ENCODE assay signal across 8 mouse cellular contexts in the genomic region with DNA sequence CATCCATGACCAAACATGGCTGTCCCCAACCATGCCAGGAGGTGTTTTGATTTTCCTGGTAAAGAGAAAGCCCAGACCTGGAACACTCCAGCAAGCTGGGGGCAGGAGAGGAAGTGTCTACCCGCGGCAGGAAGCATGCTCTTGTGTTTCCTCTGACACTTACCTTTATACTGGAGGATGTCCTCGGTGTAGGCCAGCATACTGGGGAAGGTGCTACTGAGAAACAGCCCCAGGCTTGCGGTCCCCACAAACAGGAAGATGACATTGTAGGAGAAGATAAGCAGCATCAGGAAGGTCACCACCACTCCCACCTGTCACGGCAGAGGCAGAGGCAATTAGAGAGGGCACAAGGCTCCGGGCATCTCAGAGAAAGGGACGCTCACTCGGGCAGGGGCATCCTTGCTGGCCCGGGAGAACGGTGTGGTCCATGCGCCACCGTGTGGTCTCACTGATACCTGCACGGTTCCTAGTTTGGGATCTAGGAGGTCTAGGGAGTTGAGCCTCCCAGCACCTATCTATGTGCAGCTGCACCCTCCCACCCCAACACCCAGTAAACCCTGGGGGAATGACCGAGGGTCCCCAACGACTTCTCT. TPM values are rescaled to one million over a fixed set of nuclear protein-coding genes. Genes with fewer than 3 reads are reported as not detected.
DNase-seq lines count a peak whose midpoint lies in the region; ATAC-seq and TF ChIP-seq lines count a peak whose summit lies in the region.

No protein-coding gene starts in this region.

- TF ChIP-seq CTCF in MEL (IDR thresholded peaks at IDR 0.05 in 2 of 3, conservative IDR thresholded peaks at IDR 0.05 in 1 of 3; ENCODE audit: control insufficient read depth in 1 of 3, insufficient read depth in 1 of 3, low read depth in 2 of 3, low read length in 3 of 3, poor library complexity in 1 of 3, severe bottlenecking in 1 of 3): peak; percentile 58 to 87 (median 85)

- H3K27ac ChIP-seq in MEL (ENCODE audit: control insufficient read depth, low read depth, low read length): no peak overlapping the region
- no peak overlapping the region for H3K27ac ChIP-seq in forebrain, embryonic 13.5 days
- no peak overlapping the region for H3K27ac ChIP-seq in hindbrain, embryonic 13.5 days

- TF ChIP-seq EP300 in MEL (IDR thresholded peaks at IDR 0.05; ENCODE audit: low read depth in 1 of 2, low read length in 2 of 2): no peak

- no peak overlapping the region for H3K4me3 ChIP-seq in MEL (ENCODE audit: control insufficient read depth in 1 of 2, insufficient read depth in 1 of 2, low read depth in 2 of 2, low read length in 2 of 2)
- no peak overlapping the region for H3K4me3 ChIP-seq in forebrain, embryonic 13.5 days
- H3K4me3 ChIP-seq in hindbrain, embryonic 13.5 days: no peak overlapping the region

- H3K4me1 ChIP-seq in MEL (ENCODE audit: control insufficient read depth in 1 of 2, insufficient read depth in 2 of 2, low read length in 2 of 2): no peaks in the 10 kb centered on the region
- no peaks in the 10 kb centered on the region for H3K4me1 ChIP-seq in forebrain, embryonic 13.5 days
- H3K4me1 ChIP-seq in hindbrain, embryonic 13.5 days (replicated peaks): peaks cover 4% of the 10 kb centered on the region; the same call in 1 of the 2 replicates

- TF ChIP-seq RAD21 in MEL (IDR thresholded peaks at IDR 0.05; ENCODE audit: low read depth, low read length): peak; percentile 79

- DNase-seq in MEL (ENCODE audit: low read depth, low spot score): peak; percentile 62
- peak; percentile 39 for DNase-seq in c-Kit-positive CD71-negative TER-119-negative erythroid progenitor cells, embryonic 14.5 days (ENCODE audit: low read depth)
- peak; percentile 56 to 73 for DNase-seq in layer of hippocampus, postnatal 25 days (ENCODE audit: extremely low spot score in 1 of 2, low spot score in 1 of 2)
- DNase-seq in lung, postnatal 4 days: peak; percentile 68 to 80
- peak; percentile 45 for DNase-seq in right cerebral cortex, adult 18-20 months
- DNase-seq in urinary bladder, postnatal 14 days (ENCODE audit: low spot score): peak; percentile 66

- no peak overlapping the region for H3K4me2 ChIP-seq in forebrain, embryonic 13.5 days
- H3K4me2 ChIP-seq in hindbrain, embryonic 13.5 days: peak overlapping the region; percentile 21; the same call in 1 of the 2 replicates

- no peaks in the 10 kb centered on the region for H3K36me3 ChIP-seq in MEL (ENCODE audit: control insufficient read depth in 1 of 2, insufficient read depth in 2 of 2, low read length in 2 of 2)
- H3K36me3 ChIP-seq in forebrain, embryonic 13.5 days (ENCODE audit: poor library complexity, severe bottlenecking): no peaks in the 10 kb centered on the region
- H3K36me3 ChIP-seq in hindbrain, embryonic 13.5 days: no peaks in the 10 kb centered on the region

- 25% methylated on average over 15 of the region's 15 CpGs for WGBS in forebrain, embryonic 13.5 days
- WGBS in hindbrain, embryonic 13.5 days: 27% methylated on average over 15 of the region's 15 CpGs

- no peak for TF ChIP-seq POLR2A in MEL (IDR thresholded peaks at IDR 0.05; ENCODE audit: control insufficient read depth in 1 of 2, insufficient read depth in 1 of 2, low read depth in 1 of 2, low read length in 2 of 2, poor library complexity in 1 of 2)

- H3K27me3 ChIP-seq in MEL (ENCODE audit: control insufficient read depth in 1 of 2, insufficient read depth in 2 of 2, low read length in 2 of 2): no peaks in the 10 kb centered on the region
- H3K27me3 ChIP-seq in forebrain, embryonic 13.5 days: no peaks in the 10 kb centered on the region
- no peaks in the 10 kb centered on the region for H3K27me3 ChIP-seq in hindbrain, embryonic 13.5 days

- H3K9me3 ChIP-seq in MEL (replicated peaks; ENCODE audit: insufficient read depth, low read length): no peaks in the 10 kb centered on the region
- H3K9me3 ChIP-seq in forebrain, embryonic 13.5 days (replicated peaks): no peaks in the 10 kb centered on the region
- no peaks in the 10 kb centered on the region for H3K9me3 ChIP-seq in hindbrain, embryonic 13.5 days

- H3K79me2 ChIP-seq in MEL (ENCODE audit: control insufficient read depth, insufficient read depth, low read length, poor library complexity): no peaks in the 10 kb centered on the region

- peak; percentile 68; the same call in 1 of the 2 replicates for ATAC-seq in forebrain, embryonic 13.5 days
- ATAC-seq in hindbrain, embryonic 13.5 days (ENCODE audit: low FRiP score): peak; percentile 46; the same call in 1 of the 2 replicates

- H3K9ac ChIP-seq in MEL (ENCODE audit: control insufficient read depth, low read depth, low read length, poor library complexity, severe bottlenecking): no peak overlapping the region
- no peak overlapping the region for H3K9ac ChIP-seq in forebrain, embryonic 13.5 days
- H3K9ac ChIP-seq in hindbrain, embryonic 13.5 days: no peak overlapping the region

TF ChIP-seq in MEL, 35 proteins besides CTCF, POLR2A, EP300 and RAD21:
- peak; percentile 42; the same call in 1 of the 2 replicates for TF ChIP-seq MAZ (IDR thresholded peaks at IDR 0.05; ENCODE audit: low read depth, low read length)
- no peak for TF ChIP-seq NELFE (IDR thresholded peaks at IDR 0.05; ENCODE audit: low read depth, low read length)
- peak; percentile 49; the same call in 1 of the 2 replicates for TF ChIP-seq ZNF384 (IDR thresholded peaks at IDR 0.05; ENCODE audit: low read depth, low read length)
- no peak for TF ChIP-seq KAT2A (conservative IDR thresholded peaks at IDR 0.05; ENCODE audit: low read depth, low read length)
- TF ChIP-seq RCOR1 (IDR thresholded peaks at IDR 0.05; ENCODE audit: low read depth, low read length): no peak
- no peak for TF ChIP-seq TCF12 (IDR thresholded peaks at IDR 0.05; ENCODE audit: low read depth, low read length)
- no peak for TF ChIP-seq MYC (IDR thresholded peaks at IDR 0.05; ENCODE audit: low read depth, low read length)
- no peak for TF ChIP-seq MAX (IDR thresholded peaks at IDR 0.05; ENCODE audit: low read length)
- no peak for TF ChIP-seq POLR2AphosphoS5 (IDR thresholded peaks at IDR 0.05; ENCODE audit: borderline replicate concordance, low read depth, low read length)
- TF ChIP-seq CHD2 (IDR thresholded peaks at IDR 0.05; ENCODE audit: low read length): no peak
- no peak for TF ChIP-seq JUND (IDR thresholded peaks at IDR 0.05; ENCODE audit: low read depth, low read length)
- TF ChIP-seq HCFC1 (IDR thresholded peaks at IDR 0.05; ENCODE audit: low read depth, low read length): no peak
- no peak for TF ChIP-seq ELF1 (IDR thresholded peaks at IDR 0.05; ENCODE audit: low read depth, low read length)
- peak; percentile 77 for TF ChIP-seq ZC3H11A (IDR thresholded peaks at IDR 0.05; ENCODE audit: low read depth, low read length)
- TF ChIP-seq MYB (IDR thresholded peaks at IDR 0.05; ENCODE audit: low read depth, low read length): no peak
- TF ChIP-seq MXI1 (IDR thresholded peaks at IDR 0.05; ENCODE audit: low read depth, low read length): no peak
- TF ChIP-seq USF1 (IDR thresholded peaks at IDR 0.05; ENCODE audit: low read depth, low read length): no peak
- TF ChIP-seq POLR2AphosphoS2 (IDR thresholded peaks at IDR 0.05; ENCODE audit: low read length): no peak
- no peak for TF ChIP-seq ZMIZ1 (IDR thresholded peaks at IDR 0.05; ENCODE audit: low read depth, low read length)
- TF ChIP-seq SIN3A (IDR thresholded peaks at IDR 0.05; ENCODE audit: low read length): peak; percentile 28; the same call in 1 of the 2 replicates
- TF ChIP-seq SMC3 (IDR thresholded peaks at IDR 0.05; ENCODE audit: low read depth, low read length): peak; percentile 92
- TF ChIP-seq GATA1 (IDR thresholded peaks at IDR 0.05; ENCODE audit: low read depth, low read length): no peak
- TF ChIP-seq BHLHE40 (IDR thresholded peaks at IDR 0.05; ENCODE audit: borderline replicate concordance, low read depth, low read length): no peak
- no peak for TF ChIP-seq MAFK (IDR thresholded peaks at IDR 0.05; ENCODE audit: borderline replicate concordance, low read depth, low read length)
- no peak for TF ChIP-seq ETS1 (IDR thresholded peaks at IDR 0.05; ENCODE audit: low read depth, low read length)
- no peak for TF ChIP-seq MEF2A (IDR thresholded peaks at IDR 0.05; ENCODE audit: extremely low read depth, insufficient replicate concordance, low read depth, low read length, poor library complexity, severe bottlenecking)
- TF ChIP-seq GABPA (IDR thresholded peaks at IDR 0.05; ENCODE audit: low read depth, low read length): no peak
- no peak for TF ChIP-seq E2F4 (IDR thresholded peaks at IDR 0.05; ENCODE audit: borderline replicate concordance, low read depth, low read length)

RNA-seq across cellular contexts. Expression of gene Mfsd4a, which starts 21.6 kb away (rescaled TPM):
- total RNA-seq in MEL (2012; rRNA removed): 2.7 and 3.6 TPM in 2 replicates
- polyA plus RNA-seq in MEL (2012; ENCODE audit: insufficient read depth in 1 of 2, insufficient read length in 2 of 2, low read depth in 1 of 2, low replicate concordance in 2 of 2, missing spikeins in 1 of 2): 10 to 100 TPM in 1 of 2 experiments, not detected in 1; 15.5 TPM
- polyA plus RNA-seq in forebrain, embryonic 13.5 days (2015; fragmentation: Nextera tagmentation; extraction: Ambion mirVana): 7.8 and 8.1 TPM in 2 replicates
- 6.8 and 7.2 TPM in 2 replicates for polyA plus RNA-seq in hindbrain, embryonic 13.5 days (2015; fragmentation: Nextera tagmentation; extraction: Ambion mirVana)
- 10 to 100 TPM; 61.3 to 72.8 TPM for total RNA-seq in layer of hippocampus, postnatal 25 days (2021)

RNA-seq across cellular contexts. Expression of gene Elk4, which starts 38.8 kb away (rescaled TPM):
- total RNA-seq in MEL (2012; rRNA removed): 18.8 and 19.4 TPM in 2 replicates
- 100 to 1,000 TPM in 1 of 2 experiments, 10 to 100 TPM in 1; 20.3 to 191 TPM for polyA plus RNA-seq in MEL (2012; ENCODE audit: insufficient read depth in 1 of 2, insufficient read length in 2 of 2, low read depth in 1 of 2, low replicate concordance in 2 of 2, missing spikeins in 1 of 2)
- polyA plus RNA-seq in forebrain, embryonic 13.5 days (2015; fragmentation: Nextera tagmentation; extraction: Ambion mirVana): 13.1 and 13.2 TPM in 2 replicates
- 10.6 and 11.0 TPM in 2 replicates for polyA plus RNA-seq in hindbrain, embryonic 13.5 days (2015; fragmentation: Nextera tagmentation; extraction: Ambion mirVana)
- total RNA-seq in layer of hippocampus, postnatal 25 days (2021): 10 to 100 TPM; 51.8 to 60.4 TPM
